Mouse (Mus musculus): Measurements from ENCODE around the gene Cux2.

Gene Cux2

DNA sequence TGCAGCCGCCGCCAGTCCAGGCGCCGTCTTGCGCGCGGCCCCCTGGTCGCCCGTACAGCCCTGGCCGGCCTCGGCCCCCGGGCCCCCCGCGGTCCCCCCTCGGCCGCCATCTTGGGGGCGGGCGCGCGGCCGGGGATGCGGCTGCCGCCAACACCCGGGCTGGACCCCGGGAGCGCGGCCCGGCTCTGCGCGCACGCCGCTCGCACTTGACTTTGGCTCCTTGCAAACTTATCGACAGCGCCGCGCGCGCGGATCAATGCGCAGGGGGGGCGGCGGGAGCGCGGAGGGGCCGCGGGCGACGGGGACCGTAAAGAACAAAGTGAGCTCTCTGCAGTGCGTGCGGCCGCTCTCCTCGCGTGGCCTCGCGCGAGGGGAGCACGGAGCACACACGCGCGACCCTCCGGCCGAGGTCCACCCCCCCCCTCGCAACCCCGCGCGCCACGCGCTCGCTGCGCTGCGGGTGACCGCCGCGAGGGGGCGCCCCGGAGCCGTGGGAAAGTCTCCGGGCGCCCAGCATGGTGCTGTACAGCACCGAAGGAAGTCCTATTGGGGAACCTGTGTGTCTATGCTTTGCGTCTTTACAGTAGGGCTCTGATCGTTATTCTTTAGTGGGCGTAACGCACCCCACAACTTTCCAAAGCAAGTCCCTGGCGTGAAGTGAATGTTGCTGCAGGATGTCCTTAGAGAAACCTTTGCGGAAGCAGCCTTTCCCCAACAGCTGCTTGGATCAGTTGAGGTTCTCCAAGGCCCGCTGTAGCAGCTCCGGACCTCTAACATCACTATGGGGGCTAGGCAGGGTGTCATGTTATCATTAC is at the start of gene Cux2:
TSS of gene Cux2 (minus strand) at position 86 of the 815 bp plus-strand sequence.
- DNase-seq, result peak; percentile 72

DNA sequence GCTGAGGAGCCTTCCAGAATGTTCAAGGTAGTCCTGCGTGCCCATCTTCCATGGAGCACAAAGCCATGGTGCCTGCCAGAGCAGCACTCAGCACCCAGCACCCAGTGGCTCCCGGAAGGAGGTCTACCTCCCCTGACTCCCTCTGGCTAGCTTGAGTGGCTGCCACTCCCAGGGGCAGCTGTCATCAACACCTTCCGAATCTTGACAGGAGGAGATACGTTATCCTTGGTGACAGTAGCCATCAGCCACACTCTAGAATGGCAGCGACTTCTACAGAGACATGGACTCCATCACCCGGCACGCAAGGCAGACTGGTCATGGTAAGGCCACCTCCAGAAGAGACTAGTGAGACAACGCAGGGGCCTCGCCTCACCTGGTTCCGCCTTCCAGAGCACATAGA is 44.5 kb upstream of the Cux2 start:
- no peak for DNase-seq

DNA sequence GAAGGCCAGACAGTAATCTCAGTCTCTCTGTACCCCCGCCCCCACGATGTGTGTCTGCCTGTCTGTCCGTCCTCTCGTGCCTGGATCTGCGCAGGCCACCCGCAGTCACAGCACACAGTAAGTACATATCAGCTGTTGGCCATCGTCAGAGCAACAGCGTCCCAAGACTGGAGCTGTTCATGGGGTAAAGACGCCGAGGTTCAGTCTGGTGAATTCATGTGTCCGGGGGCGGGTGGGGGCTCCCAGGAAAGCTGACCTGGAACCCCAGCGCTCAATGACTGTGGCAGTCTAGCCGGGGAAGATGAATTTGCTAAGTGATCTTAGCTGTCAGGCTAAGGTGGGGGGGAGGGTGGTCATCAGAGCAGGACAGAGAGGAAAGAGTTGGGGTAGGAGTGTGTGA is 43.8 kb upstream of the Cux2 start:
- DNase-seq, result no peak

DNA sequence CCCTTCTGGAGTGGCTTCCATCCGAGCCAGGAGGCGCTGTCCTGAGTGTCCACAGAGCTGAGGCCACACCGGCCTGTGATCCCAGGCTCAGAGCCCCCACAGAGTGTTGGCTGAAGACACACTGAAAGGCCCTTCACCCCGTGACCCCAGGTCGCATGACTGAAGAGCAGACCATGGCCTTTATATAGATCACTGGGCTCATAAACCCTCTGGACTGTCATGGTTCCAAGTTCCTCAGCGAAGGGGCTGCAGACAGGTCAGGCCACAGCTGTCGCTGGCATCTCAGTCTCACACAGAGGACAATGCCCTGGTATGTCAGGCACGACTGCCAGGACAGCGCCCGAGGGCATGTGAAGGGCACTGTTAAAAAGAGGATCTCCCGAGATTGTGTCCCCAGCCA is 42.9 kb upstream of the Cux2 start:
- no peak for DNase-seq

DNA sequence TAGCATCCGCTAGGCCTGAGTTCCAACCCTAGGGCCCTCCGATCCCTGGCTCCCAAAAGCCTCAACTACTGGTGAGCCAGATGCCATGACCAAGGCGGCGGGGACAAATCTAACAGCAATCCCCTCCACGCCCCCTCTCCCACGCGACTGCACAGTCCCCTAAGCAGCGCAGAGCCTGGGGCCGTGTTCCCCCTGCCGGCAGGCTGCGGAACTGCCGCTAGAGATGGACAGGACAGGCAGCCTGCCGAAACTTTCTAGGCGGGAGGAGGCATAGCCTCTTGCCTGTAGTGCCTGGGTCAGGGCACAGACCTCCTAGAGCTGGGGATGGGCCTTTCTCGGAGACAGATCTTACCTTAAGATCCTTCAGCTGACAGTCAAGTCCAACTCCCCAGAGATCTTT is 41.2 kb upstream of the Cux2 start:
- peak; percentile 66 for DNase-seq

DNA sequence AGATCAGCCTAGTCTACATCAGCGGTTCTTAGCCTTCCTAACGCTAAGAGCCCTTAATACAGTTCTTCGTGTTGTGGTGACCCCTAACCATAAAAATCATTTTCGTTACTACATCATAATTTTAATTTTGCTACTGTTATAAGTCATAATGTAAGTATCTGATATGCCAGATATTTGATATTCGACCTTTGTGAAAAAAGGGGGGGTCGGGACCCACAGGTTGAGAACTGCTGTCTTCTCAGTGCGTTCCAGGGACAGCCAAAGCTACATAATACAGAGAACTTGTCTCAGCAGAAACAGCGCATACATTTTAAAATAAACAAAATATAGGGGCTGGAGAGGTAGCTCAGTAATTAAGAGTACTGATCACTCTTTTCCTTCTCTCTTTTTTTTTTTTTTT is 39.8 kb upstream of the Cux2 start:
- no peak for DNase-seq

DNA sequence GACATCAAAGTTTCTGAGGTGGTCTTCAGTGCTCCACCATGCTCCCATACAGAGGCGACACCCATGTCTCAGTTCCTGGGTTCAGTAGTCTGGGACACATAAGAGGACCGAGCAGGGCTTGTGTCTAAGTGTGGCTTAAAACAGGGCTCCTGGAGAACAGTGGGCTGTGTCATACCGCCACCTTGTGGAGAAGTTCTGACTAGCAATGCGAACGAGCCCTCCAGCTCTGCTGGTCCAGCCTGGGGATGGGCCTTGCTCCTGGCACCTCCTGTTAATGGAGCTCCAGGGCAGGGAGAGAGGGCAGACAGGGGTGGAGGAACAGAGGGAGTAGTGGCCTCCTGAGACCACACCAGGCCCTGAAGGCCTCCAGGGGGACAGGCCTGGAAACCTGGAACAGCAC is 39.0 kb upstream of the Cux2 start:
- peak; percentile 87 for DNase-seq

DNA sequence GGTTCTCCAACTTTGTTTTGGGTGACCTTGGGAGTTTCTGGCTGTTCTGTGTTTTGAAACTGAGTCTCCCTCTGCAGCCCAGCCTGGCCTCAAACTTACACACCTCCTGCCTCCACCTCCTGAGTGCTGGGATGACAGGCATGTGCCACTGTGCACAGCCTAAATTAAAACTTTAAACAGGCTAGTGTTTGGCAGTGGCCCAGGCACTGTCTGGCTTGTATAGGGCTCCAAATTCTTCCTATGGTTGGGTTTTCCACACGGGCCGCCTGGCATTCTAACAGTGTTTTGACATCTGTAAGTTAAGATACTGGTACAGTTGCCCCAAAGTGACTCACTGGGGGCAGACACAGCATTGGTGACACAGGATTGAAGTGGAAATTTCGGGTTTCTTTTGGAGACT is 36.2 kb upstream of the Cux2 start:
- no peak for DNase-seq

DNA sequence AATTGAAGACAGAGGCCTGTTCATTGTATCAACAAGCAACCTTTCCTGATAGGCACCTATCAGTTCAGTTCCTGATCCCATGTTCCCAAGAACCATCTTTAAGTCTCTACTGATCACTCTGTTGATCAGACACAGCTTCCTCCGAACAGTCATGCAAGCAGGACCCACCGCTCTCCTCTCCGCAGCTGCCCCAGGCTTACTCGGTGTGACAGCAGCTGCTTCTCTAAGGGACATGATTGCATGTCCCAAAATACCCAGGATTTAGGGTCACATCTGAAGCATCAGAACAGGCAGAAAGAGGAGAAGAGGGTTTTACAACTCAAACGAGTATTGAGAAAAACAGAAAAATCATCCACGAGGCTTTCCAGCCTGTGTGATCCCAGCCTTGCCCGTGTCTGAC is 35.4 kb upstream of the Cux2 start:
- no peak for DNase-seq

DNA sequence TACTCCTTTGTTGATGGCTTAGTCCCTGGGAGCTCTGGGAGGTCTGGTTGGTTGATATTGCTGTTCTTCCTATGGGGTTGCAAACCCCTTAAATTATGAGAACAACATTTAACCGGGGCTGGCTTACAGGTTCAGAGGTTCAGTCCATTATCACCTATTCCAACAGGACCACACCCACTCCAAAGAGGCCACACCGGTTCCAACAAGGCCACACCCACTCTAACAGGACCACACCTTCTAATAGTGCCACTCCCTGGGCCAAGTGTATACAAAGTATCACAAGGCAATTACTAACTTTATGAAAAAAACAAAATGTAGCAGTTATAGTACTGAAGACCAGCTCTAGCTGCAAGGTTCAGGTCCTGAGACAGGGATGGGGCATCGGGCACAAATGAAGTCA is 34.6 kb upstream of the Cux2 start:
- DNase-seq, result no peak

DNA sequence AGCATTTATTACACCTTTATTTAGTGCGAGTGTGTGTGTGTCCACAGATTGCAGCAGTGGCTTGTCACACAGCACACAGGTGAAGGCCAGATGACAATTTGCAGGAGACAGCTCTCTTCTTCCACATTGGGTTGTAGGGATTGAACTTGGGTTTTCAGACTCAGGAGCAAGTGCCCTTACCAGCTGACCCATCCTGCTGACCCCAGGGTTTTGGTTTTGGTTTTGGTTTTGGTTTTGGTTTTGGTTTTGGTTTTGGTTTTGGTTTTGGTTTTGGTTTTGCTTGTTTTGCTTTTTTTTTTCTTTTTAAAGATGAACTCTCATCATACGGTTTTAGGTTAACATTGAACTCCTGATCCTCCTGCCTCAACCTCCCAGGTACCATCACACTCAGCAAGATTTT is 33.4 kb upstream of the Cux2 start:
- no peak for DNase-seq

DNA sequence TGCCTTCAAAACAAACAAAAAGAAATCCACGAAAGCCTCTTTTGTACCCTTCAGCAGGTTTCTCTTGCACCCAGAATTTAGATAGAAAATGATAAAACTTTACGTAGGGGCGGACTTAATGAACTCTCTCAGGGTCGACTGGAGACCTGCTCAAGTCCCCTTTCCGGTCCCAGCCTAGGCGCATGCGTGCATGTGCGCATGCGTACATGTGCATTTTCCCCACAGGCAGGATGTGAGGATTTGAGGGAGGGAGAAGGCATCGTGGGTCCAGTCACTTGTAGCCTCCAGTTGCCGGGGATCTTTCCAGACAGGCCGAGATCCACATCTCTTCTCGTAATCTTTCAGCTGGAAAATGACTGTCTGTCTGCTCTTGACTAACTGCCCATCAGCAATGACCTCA is 31.6 kb upstream of the Cux2 start:
- no peak for DNase-seq

DNA sequence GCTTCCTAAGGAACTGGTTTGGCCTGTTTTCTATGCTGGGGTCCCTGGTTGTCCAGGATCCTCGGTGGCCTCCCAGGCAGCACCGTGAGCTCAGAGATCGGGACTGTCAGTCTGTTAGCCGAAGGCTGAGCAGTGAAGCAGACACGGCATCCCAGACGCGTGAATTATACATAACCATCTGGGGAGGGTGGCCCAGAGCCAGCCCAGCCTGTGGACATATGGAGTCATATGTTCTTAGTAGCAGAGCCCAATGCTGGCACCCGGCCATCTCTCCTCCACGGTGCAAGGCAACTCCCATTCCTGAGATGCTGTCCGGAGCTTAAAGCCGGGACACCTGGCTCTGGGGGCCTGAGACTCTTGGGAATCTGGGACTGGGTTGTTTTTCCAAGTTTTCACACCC is 31.0 kb upstream of the Cux2 start:
- DNase-seq, result peak; percentile 95

DNA sequence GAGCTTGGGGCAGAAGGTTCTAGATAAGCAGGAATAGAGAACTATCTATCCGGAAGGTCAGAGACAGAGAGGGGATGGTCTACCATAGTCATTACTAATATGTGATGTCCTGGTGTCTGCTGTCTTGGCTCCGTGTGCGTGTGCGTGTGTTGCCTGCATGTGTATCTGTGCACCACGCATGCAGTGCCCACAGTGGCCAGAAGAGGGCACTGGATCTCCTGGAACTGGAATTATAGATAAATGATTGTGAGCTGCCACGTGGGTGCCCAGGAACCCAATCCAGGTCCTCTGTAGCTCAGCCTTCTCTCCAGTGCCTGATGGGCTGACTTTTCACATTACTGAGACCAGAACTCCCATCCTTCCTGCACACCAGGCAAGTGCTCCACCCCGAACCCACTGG is 29.9 kb upstream of the Cux2 start:
- DNase-seq, result no peak

DNA sequence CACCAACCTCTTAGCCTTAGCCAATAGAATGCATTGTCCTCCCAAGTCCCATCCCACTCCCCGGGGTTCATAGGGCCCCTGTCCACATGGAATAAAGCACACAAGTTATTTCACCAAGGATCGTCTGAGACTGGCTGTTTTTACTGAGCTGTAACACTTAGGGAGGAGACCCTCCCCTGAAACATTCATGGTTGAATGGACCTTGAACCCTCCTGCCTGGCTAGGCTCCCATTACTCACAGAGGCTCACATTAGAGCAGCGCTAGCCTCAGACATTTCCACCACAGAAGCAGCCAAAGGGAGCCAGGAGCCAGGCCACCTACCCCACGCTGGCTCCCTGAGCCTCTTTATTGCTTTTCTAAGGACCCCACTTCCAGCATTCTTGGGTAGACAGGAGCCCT is 27.3 kb upstream of the Cux2 start:
- no peak for DNase-seq

DNA sequence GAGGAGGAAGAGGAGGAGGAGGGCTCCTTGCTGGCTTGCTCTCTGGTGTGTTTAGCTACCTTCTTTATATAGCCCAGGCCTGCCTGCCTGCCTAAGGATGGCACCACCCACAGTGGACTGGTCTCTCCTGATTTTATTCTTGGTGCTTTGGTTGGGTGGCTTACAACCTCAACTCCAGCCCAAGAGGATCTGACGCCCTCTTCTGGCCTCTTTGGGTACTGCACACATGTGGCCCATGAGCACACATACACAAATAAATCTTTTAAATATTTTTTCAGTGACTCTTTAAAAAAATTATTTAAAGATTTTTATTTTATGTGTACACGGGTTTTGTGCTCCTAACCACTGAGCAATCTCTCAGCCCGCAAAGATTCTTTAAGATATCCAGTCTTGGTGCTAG is 25.8 kb upstream of the Cux2 start:
- no peak for DNase-seq

DNA sequence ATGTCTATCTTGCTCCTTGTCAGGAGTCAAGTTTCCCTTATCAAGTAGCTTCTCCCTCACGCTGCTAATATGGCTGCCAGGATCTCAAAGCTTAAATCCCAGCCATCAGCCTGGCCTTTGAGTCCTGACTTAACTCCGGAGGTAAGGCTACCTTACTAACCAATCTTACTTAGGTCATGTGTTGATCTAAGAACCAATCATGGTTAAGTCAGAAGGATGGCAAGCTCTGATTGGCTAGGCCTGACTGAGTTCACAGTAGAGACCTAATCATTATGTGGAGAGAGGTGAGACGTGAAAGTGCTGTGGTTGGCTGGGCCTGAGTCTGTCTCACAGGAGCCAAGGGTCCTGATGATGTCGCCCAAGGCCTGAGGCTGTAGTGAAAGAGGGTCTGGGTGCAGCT is 22.1 kb upstream of the Cux2 start:
- no peak for DNase-seq

DNA sequence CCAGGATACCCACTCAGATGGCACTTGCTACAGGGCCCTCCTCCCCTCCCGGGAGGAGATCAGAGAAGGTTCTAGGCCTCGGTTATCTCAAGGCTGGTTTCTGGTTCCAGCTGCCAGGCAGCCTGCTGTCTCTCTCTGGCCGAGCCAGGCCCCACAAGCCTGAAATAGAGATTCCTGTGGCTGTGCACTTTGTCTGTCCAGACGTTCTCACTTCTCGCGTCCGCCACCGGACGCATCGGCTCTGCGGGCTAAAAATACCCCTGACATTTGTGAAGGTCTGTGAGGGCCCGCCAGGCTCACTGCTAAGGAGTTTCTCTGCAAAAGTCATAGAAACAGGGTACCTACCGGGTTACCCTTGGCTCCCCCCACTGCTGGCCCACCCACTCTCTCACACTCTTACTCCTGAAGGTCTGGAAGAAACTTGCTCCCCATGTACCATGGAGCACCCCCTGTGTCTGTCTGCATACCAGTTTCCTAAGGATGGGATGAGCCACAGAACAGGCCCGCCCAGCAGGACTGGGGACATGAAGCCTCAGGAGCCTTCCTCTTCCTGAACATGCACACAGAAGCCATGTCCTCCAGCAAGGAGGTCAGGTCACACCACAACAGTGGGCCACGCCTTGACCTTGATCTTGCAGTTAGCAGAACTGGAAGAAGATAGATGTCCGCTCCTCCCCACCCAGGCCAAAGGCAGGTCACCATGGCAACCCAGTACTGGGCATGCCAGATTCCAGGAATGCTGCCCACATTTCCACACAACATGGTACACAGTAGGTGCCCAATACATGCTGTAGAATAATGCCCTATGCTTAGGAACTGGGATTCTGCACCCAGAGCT is 21.3 kb upstream of the Cux2 start:
- DNase-seq, result no peak

DNA sequence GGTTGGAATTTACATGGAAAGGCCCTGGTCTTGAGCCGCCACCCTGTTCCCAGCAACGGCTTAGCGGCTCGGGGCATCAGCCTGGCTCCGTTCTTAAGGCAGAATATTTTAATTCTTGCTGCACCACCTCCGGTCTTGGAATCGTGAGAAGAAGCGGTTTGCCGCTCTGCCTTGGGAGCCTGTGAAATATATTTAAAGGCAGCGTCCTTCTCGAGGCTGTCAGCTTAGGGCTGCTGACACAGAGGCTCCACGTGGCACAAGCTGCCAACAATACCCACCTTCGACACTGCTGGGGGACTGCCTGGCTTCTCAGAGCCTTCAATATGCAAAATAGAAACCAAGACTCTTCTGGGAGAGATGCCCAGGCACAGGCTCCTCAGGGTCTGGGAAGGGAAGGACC is 18.7 kb upstream of the Cux2 start:
- no peak for DNase-seq

DNA sequence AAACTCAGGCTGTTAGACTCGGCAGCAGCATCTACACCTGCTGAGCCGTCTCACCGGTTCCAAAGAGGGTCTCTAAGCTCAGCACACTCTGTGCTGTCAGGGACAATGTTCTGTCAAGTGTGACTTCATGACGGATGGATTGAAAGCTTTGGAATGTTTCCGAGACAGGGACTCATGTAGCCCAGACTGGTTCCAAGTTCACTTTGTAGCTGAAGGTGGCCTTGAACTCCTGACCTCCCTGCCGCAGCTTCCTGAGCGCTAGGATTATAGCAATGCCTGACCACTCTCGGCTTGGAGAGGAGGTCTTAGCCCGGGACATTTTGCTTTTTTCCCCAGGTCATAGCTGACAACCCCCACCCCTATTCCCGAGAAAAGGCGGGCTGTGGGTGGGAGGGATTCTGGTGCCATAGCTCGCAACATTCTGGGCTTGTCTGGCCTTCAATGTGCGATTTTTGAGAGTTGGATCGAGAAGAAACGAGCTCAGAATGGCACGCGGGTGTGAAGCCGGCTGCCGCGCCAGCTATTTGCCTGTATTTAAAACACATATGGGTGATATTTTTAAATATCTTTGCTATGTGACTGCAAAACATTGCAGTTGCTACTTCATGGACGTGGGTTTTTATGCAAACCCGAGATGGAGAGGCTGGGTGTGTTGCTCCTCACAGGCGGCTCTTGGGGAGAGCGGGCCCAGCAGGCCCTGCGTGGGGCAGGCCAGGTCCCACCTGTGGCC is 13.5 kb upstream of the Cux2 start:
- DNase-seq, result peak; percentile 67

DNA sequence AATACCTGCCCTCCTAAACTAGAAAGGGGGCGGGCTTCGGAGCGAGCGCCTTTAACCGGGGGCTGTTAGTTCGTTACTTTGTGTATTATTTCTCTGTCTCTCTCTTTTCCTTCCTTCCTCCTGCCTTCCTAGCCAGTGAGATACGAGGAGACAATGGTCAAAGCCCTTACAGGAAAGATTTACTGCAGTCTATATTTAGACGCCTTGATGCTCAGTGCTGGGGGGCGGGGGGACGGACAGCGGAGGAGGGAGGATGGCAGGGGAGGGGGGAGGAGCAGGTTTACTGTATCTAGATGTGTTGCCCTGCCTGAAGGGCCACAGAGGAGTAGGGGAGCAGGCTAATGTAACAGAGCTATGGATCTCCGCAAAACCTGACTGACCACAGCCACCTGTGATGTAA is 12.6 kb upstream of the Cux2 start:
- no peak for DNase-seq

DNA sequence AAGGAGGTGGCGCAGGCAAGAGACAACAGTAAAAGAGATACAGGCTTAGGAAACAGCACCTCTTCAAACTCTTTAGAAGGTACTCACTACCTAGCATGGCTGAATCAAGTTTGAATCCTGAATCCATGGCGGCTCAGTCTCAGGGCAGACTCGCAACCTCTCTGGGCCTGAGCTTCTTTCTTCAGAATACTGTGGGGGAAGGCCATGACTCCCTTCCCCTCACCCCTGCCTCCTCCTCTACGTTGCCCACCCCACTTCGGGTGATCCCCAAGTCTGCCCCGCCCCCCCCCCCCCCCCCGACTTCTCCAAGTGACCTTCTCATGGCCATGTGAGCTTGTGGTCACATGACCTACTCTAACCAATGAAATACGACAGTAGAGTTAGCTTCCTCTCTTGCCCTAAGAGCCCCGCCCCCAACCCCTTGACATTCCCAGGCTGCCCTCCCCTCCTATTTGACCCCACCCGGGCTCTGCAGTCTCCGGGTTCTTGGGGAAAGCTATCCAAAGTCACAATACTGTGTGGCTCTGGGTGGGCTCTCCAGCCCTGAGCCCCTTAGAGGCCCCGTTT is 10.9 kb upstream of the Cux2 start:
- DNase-seq, result no peak

Data from right cerebral cortex, postnatal 14 days (tissue).